Mouse (Mus musculus) heart, postnatal 0 days (tissue): Measurements from ENCODE around the gene Omg.

Experiments used
- CTCF ChIP-seq: IDR thresholded peaks from 2 replicates; pipeline ENCODE4 v1.5.1; 2016; ENCODE audit warnings: antibody characterized with exemption, control low read depth, low read depth
- EP300 ChIP-seq: IDR thresholded peaks from 2 replicates; pipeline ENCODE4 v1.6.1; 2016; ENCODE audit warnings: antibody characterized with exemption, low read depth

DNA sequence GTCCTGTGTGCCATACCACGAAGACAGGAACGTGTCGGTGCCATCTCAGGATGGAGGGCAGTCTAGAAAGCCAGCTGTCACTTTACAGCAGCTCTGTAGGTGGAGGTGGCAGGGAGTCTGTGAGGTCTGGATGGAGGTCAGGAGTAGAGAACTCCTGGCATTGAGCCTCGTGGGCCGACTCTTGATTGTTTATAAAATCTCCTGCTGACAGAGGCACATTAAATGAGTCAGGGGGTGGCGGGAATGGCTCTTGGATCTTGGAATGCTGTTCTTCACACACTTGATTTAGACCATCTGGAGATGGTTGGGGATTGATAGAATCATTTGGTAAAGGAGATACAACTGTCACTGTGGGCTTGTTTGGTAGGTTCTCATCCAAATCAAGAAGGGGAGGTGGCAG lies 11.4 kb upstream of the Omg start:
- TF ChIP-seq CTCF (no peak), EP300 (no peak)
